Mouse (Mus musculus): ENCODE data around the gene Zbtb20.

The Zbtb20 gene

GRCm38 (mm10) chr16:43324009-43324408, 448.3 kb downstream of the Zbtb20 start:
- DNase-seq = no peak

- no peak for DNase-seq
Observed at GRCm38 (mm10) chr16:43328221-43328620, 452.5 kb downstream of the Zbtb20 start.

DNA sequence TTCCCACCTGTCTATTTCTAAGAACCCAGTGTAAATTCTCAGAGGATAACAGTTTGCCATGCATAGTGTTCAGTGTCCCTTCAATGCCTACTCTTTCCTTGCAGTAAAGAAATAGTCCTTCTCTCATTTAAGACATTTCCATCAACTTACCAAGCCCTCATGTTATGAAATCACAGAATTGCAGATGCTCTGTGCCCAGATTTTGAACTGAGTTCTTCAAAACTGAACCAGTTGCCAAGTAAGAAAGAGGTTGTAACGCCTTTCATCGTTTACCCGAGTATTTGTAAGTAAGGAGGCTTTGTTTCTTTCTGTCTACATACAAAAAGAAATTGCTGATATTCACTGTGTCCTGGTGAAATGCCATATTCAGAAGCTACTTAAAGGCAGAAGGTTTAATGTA, 454.5 kb downstream of the Zbtb20 start:
- DNase-seq = no peak

- DNase-seq = no peak
Observed at GRCm38 (mm10) chr16:43331440-43331839, 455.8 kb downstream of the Zbtb20 start.

DNA sequence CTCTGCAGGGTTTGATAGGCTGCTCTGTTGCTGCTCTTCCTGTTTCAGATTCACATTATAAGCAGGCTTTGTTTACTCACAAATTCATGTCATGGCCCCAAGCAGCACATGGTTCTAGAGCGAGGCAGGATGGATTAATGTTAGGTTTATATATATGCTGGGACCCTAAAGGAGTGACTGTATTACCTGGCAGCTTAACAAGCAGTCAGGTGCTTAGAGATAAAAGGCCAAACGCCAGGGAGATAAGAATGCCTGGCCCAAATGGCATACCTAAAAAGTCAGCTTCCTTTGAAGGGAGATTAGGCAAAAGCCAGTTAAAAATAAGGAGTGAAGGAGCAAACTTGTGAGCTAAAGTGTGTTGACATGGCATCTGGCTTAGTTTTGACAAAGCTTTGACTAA, 457.1 kb downstream of the Zbtb20 start:
- no peak for DNase-seq

DNA sequence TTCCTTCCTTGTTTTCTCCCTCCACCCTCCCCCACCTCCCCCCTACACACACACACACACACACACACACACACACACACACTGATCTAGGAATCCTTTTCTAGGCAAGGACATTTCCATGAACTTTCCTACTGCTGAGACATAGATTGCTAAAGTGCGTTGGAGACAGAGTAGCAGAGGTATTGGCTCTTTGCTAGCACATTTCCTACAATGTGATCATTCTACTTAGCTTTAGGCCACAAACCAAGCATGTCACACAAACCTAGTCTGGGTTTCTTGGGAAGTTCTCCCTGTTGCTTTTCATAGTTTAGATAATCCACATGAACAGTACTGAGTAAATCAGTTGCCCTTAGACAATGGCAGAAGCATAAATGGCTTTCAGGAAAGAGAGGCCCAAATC, 457.6 kb downstream of the Zbtb20 start:
- no peak for DNase-seq

DNA sequence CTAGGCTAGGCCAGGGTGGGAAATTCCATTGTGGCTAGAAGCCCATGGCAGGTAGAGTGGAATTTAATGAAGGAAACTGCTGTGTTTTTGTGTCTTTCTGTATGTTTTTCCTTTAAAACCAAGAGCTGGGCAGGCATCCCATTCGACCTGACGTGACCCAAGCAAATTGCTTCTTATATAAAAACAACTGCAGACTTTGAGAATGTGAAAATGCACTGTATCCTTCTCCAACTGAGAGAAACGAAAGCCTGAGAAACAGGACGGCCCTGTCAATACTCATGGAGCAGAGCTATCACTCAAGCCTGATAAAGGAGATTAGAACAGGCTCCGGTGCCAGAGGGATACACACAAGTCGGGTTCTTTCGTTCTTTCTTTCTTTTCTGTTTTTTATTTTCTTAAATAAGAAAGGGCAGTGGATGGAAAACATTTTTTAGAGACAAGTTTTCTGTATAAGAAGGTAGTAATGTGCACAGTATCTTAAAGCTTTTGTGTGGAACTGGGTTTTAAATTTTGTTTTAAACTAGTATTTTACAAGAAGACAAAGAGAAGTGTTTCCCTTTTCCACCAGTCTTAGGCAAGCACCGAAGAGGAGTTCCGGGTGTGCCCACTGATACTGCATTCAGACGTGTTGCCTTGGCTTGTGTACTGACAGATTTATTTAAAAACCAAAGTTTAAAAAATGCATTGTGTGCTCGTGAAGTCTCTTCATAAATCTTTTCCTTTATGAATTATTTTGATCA, 458.9 kb downstream of the Zbtb20 start:
- peak; percentile 51 for DNase-seq

DNA sequence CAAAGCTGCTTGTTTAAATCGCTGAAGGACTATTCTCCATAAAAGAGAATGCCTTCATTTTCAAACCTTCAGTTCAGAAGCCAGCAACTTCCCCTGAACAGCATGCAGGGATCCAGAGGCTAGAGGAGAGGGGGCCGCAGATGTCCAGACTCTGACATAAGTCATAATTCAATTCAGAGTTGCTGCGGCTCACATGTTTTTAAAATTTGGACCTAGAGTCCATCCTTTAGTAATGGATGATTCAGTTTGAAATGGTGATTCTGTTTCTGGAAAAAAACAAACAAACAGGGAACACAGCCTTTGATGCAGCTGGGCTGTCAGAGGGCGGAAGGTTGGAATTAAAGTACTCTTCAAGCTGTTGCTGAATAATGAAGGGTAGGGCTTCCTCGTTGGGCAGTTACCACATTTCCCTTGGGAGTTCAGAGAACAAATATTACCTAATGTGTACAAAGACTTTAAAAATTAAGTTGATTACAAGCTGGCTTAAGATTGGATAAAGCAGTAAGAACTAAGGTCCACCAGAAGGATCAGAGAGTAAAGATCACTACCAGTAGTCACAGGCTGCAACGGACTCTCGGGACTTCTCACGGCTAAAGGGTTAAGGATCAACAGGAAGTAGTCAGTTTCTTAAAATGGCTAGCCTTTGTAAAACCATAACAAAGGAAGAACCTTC, 459.6 kb downstream of the Zbtb20 start:
- peak; percentile 48 for DNase-seq

DNA sequence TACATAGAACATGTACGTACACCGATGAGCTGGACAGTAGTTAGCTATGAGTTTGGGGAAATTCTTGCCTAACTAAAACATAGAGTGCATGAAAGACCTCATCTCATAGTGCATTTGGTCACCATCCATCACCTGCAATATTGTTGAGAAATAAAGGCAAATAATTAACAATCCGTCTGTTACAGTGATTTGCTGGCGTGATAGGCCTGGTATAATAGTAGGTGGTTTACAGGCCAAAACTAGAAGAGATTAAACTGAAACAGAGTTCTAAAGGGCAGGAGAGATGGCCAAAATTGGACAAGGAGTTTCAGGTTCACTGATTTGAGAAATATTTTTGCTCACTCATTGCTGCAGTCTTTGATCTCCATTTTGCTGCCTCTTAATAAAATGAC, 460.1 kb downstream of the Zbtb20 start:
- DNase-seq = no peak

GRCm38 (mm10) chr16:43340712-43341111, 465.0 kb downstream of the Zbtb20 start:
- no peak for DNase-seq

DNA sequence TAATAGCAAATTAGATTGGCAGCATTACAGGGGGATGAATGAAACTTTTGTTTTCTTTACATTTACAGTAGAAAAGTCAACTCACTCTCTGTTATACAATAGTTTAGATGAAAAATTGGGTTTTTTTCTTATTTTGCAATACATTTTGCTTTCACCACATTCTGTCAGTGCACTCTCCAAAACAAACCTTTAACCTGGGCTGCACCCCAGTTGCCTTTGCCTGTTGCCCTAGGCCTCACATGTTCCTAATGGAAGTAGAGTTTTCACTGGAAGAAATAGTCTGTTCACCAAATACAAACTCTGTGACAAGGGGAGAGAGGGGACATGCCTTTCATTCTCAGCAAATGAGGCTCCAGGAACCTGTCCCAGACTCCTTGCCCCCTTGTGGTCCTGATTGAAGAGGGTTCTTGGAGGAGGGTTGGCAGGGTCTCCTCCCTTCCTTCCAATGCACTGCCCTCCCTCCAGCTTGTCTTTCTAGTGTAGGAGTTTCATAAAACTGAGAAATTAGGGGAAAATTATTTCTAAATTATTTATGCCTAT, 466.3 kb downstream of the Zbtb20 start:
- DNase-seq = no peak

- DNase-seq = no peak
Observed at GRCm38 (mm10) chr16:43346094-43346493, 470.4 kb downstream of the Zbtb20 start.

DNA sequence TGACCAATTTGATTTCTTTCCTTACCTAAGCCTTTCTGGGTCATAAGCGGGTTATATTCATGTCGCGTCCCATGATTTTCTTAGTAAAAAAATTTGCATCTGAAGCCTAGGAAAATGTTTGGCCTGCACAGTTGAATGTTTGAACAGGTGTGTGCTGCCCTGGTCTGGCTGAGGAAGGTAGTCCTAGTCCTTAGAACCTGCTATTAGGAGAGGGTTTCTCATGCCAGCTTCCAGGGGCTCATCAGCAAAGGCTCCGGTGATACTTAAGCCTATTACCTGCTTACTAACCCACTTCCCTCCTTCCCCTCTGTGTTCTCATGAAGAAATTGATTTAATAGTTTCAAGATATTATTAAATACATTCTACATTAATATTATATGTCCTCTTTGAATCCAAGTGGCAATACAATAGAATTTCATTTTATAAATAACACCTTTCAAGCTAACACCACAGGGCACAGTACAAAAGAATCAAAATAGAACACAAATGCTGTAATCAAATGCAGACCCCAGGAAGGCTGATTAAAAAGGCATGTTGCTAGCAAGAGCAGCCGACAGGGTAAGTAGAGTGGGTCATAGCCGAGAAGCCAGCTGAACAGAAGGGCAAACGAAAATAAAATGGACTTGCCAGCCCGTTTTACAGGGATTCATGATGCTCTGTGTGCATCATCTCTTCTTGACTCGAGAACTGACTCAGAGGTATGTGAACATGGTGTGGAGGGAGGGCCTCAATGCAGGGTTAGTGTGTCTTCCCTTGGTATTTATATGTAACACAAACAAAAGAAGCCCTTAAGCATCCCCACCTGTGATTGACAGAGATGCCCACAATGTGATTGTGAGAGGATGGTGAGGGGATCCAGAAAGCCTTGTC, 480.3 kb downstream of the Zbtb20 start:
- DNase-seq = no peak

DNA sequence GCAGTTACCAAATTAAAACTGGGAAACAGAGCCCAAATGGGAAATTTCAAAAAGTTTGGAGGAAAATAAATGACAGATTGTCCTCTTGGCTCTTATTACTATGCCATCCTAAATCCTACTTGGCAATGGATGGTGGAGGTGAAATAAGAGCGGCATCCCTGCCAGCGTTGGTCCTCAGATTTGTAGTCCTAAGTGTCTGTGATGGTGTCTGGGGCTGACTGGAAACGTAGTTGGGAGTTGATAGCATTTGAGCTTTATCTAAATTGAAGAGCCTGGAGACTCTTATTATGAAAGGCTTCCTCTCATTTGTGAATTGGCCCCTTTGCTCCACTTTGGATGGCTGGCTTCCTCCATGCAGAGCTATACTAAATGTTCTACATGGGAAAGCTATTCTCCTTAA, 483.9 kb downstream of the Zbtb20 start:
- DNase-seq = no peak

DNA sequence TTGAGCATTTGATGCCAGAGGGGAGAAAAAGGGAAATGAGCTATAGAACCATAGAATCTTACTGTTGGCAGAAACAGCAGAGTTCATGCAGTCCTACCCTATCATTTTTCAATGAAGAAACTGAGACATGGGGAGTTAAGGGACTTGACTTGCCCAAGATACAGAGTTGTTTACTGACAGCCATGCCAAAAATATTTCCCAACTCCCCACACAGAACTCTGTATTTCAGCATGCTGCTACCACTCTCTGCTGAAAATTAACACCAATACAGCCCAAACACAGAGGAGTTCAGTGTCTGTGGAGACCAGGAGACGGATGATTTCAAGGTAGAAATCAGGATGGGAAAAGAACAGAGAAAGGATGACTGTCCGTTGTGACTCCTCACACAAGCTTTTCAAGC, 484.4 kb downstream of the Zbtb20 start:
- DNase-seq = no peak

GRCm38 (mm10) chr16:43360838-43361480, 485.3 kb downstream of the Zbtb20 start:
- DNase-seq = peak; percentile 43

GRCm38 (mm10) chr16:43362651-43363300, 487.1 kb downstream of the Zbtb20 start:
- DNase-seq = peak; percentile 77

GRCm38 (mm10) chr16:43363316-43363715, 487.6 kb downstream of the Zbtb20 start:
- no peak for DNase-seq

DNA sequence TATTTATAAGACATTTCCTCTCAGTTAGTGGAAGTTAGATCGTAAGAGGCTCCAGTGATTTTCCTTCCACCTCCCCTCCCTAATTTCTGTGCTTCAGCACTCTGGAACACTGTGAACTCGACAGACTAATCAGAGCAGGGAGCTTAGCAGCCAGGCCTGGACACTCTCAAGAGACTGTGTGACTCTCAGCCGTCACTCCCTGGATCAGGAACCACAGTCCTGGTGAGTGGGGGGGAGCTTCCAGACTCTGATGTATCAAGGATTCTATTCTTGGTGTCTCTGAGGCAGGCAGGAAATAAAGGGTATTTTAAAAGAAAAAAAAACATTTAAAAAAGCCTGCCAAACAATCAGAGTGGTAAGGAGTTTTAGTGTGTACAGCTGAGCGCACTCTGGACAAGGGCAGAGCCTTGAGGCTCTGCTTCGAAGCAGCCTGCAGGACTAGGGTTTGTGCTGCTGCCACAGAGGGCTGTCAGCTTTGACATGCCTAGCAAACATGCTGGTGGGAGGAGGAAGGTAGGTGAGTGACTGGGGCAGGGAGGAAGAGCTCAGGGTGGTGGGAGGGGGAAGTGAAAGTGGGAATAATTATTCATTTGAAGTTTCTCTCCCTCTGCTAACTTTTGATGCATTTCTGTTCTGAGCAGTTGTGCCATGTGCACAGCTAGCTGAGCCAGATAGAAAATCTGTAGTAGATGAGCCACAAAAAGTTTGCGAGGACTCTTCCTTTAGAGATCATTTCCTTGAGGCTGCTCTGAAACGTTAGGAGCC, 488.3 kb downstream of the Zbtb20 start:
- peak; percentile 73 for DNase-seq

DNA sequence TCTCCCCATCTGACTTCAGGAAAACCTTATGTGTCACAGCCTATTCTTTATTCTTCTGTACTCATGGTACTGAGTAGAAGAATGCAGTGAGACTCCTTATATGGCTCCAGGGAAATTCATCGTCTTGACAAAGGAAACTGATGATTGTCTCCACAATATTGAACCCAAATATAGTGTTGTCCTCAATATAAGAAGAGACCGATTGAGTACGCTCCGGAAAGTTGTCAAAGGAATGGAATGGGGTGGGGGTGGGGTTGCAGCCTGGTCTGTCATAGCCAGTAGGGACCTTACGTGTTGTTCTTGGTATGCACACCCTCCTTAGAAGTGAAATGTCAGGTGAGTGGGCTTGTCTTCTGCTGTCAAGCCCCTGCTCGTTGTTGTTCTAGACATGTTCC, 488.8 kb downstream of the Zbtb20 start:
- no peak for DNase-seq

- no peak for DNase-seq
Observed at GRCm38 (mm10) chr16:43365277-43365676, 489.6 kb downstream of the Zbtb20 start.

Data from kidney, adult 18-20 months (tissue).